Mouse (Mus musculus) testis, adult 2 months (tissue): ENCODE results near the gene Akap9.

Experiments
- CTCF ChIP-seq: fragments of 200-500 bp; IDR thresholded peaks from 2 replicates; pipeline ENCODE4 v1.5.1; 2012; ENCODE audit warnings: low read depth, mild to moderate bottlenecking, inconsistent platforms, low read length, moderate library complexity; ENCODE audit not compliant: control insufficient read depth, insufficient read depth, insufficient replicate concordance
- POLR2A ChIP-seq: fragments of 200-500 bp; IDR thresholded peaks from 2 replicates; pipeline ENCODE4 v1.6.1; 2012; ENCODE audit warnings: low read depth, mild to moderate bottlenecking, inconsistent platforms, low read length, moderate library complexity; ENCODE audit not compliant: control insufficient read depth

DNA sequence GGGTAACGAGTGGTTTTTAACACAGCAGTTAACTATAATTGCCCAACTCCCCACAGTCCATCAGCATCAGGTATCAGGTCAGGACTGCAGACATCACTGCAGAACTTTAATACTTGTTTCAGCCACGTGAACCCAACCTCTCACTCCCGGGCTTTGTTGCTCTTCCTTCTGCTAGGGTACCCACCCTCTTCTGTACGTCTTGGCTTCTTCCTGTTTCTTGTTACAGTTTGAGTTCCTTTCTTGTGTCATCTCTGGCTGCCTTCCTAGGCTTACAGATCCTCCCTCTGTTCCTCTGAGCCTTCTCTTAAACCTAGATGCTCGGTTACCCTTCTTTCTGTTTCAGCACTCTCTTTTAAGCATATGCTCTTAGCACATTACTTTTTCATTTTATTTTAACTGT lies 45.9 kb downstream of the Akap9 start:
- TF ChIP-seq POLR2A: no peak
- TF ChIP-seq CTCF: no peak
